Mouse (Mus musculus): ENCODE measurements around the gene Mast4. TPM values are rescaled to one million over a fixed set of nuclear protein-coding genes. Genes with fewer than 3 reads are reported as not detected.

Mast4 gene
- polyA plus RNA-seq, 1 experiment from 2014 or later = 45.4 TPM

GRCm38 (mm10) chr13:103341031-103341430, 6.7 kb upstream of the Mast4 start:
- H3K9me3 ChIP-seq (replicated peaks; ENCODE audit: control insufficient read depth, low read length) = no peaks in the 10 kb centered on the region
- H3K36me3 ChIP-seq (ENCODE audit: control insufficient read depth, insufficient read depth, low read length) = no peaks in the 10 kb centered on the region
- 75% methylated on average over 4 of the region's 4 CpGs for WGBS (ENCODE audit: insufficient replicate concordance)
- no peak overlapping the region for H3K9ac ChIP-seq (ENCODE audit: low read depth, low read length)
- ATAC-seq (replicated peaks; ENCODE audit: insufficient number of reproducible peaks, low FRiP score, low TSS enrichment) = no peak
- no peaks in the 10 kb centered on the region for H3K27me3 ChIP-seq (ENCODE audit: control insufficient read depth, insufficient read depth, low read length)
- H3K4me1 ChIP-seq (ENCODE audit: control insufficient read depth, insufficient read depth, low read length) = no peaks in the 10 kb centered on the region
- no peak overlapping the region for H3K4me2 ChIP-seq
- no peak overlapping the region for H3K4me3 ChIP-seq (ENCODE audit: low read depth, low read length)
- no peak overlapping the region for H3K27ac ChIP-seq (ENCODE audit: low read depth, low read length)

- WGBS (ENCODE audit: insufficient replicate concordance) = 72% methylated on average over 2 of the region's 2 CpGs
- Histone ChIP-seq H3K4me2 (no peak overlapping the region), H3K9ac (ENCODE audit: low read depth, low read length) (no peak overlapping the region), H3K4me3 (ENCODE audit: low read depth, low read length) (no peak overlapping the region), H3K27me3 (ENCODE audit: control insufficient read depth, insufficient read depth, low read length) (peaks cover 2% of the 10 kb centered on the region), H3K4me1 (ENCODE audit: control insufficient read depth, insufficient read depth, low read length) (peaks cover 5% of the 10 kb centered on the region), H3K9me3 (replicated peaks; ENCODE audit: control insufficient read depth, low read length) (no peaks in the 10 kb centered on the region), H3K27ac (ENCODE audit: low read depth, low read length) (no peak overlapping the region), H3K36me3 (ENCODE audit: control insufficient read depth, insufficient read depth, low read length) (no peaks in the 10 kb centered on the region)
- no peak for ATAC-seq (replicated peaks; ENCODE audit: insufficient number of reproducible peaks, low FRiP score, low TSS enrichment)
Observed at GRCm38 (mm10) chr13:103338616-103339015, 4.3 kb upstream of the Mast4 start.

- H3K36me3 ChIP-seq (ENCODE audit: control insufficient read depth, insufficient read depth, low read length) = no peaks in the 10 kb centered on the region
- no peak overlapping the region for H3K4me3 ChIP-seq (ENCODE audit: low read depth, low read length)
- no peak overlapping the region for H3K4me2 ChIP-seq
- peaks cover 13% of the 10 kb centered on the region for H3K4me1 ChIP-seq (ENCODE audit: control insufficient read depth, insufficient read depth, low read length)
- peaks cover 15% of the 10 kb centered on the region for H3K27me3 ChIP-seq (ENCODE audit: control insufficient read depth, insufficient read depth, low read length)
- H3K27ac ChIP-seq (ENCODE audit: low read depth, low read length) = no peak overlapping the region
- WGBS (ENCODE audit: insufficient replicate concordance) = 39% methylated on average over 5 of the region's 5 CpGs
- ATAC-seq (replicated peaks; ENCODE audit: insufficient number of reproducible peaks, low FRiP score, low TSS enrichment) = no peak
- H3K9me3 ChIP-seq (replicated peaks; ENCODE audit: control insufficient read depth, low read length) = no peaks in the 10 kb centered on the region
- no peak overlapping the region for H3K9ac ChIP-seq (ENCODE audit: low read depth, low read length)
Observed at GRCm38 (mm10) chr13:103336237-103336636, 1.9 kb upstream of the Mast4 start.

- H3K27me3 ChIP-seq (ENCODE audit: control insufficient read depth, insufficient read depth, low read length) = peaks cover 15% of the 10 kb centered on the region
Observed at GRCm38 (mm10) chr13:103334723-103335458, 594 bp upstream of the Mast4 start.

GRCm38 (mm10) chr13:103333601-103334391, 501 bp downstream of the Mast4 start:
- no peak overlapping the region for H3K27ac ChIP-seq (ENCODE audit: low read depth, low read length)
- WGBS (ENCODE audit: insufficient replicate concordance) = under 1% methylated on average over 68 of the region's 74 CpGs
- H3K36me3 ChIP-seq (ENCODE audit: control insufficient read depth, insufficient read depth, low read length) = no peaks in the 10 kb centered on the region
- peak overlapping the region; percentile 76 for H3K4me3 ChIP-seq (ENCODE audit: low read depth, low read length)
- H3K9me3 ChIP-seq (replicated peaks; ENCODE audit: control insufficient read depth, low read length) = no peaks in the 10 kb centered on the region
- ATAC-seq (replicated peaks; ENCODE audit: insufficient number of reproducible peaks, low FRiP score, low TSS enrichment) = peak; percentile 58; the same call in 1 of the 2 replicates
- peak overlapping the region; percentile 98 for H3K4me2 ChIP-seq
- peaks cover 15% of the 10 kb centered on the region for H3K27me3 ChIP-seq (ENCODE audit: control insufficient read depth, insufficient read depth, low read length)
- peak overlapping the region; percentile 73 for H3K9ac ChIP-seq (ENCODE audit: low read depth, low read length)
- H3K4me1 ChIP-seq (ENCODE audit: control insufficient read depth, insufficient read depth, low read length) = peaks cover 13% of the 10 kb centered on the region

More at GRCm38 (mm10) chr13:103334723-103335458, 594 bp upstream of the Mast4 start:
- peak overlapping the region; percentile 73 for H3K9ac ChIP-seq (ENCODE audit: low read depth, low read length)
- no peaks in the 10 kb centered on the region for H3K9me3 ChIP-seq (replicated peaks; ENCODE audit: control insufficient read depth, low read length)
- no peaks in the 10 kb centered on the region for H3K36me3 ChIP-seq (ENCODE audit: control insufficient read depth, insufficient read depth, low read length)
- peak overlapping the region; percentile 98 for H3K4me2 ChIP-seq
- H3K27ac ChIP-seq (ENCODE audit: low read depth, low read length) = no peak overlapping the region
- no peak for ATAC-seq (replicated peaks; ENCODE audit: insufficient number of reproducible peaks, low FRiP score, low TSS enrichment)
- peaks cover 13% of the 10 kb centered on the region for H3K4me1 ChIP-seq (ENCODE audit: control insufficient read depth, insufficient read depth, low read length)
- H3K4me3 ChIP-seq (ENCODE audit: low read depth, low read length) = peak overlapping the region; percentile 76
- WGBS (ENCODE audit: insufficient replicate concordance) = under 1% methylated on average over 32 of the region's 32 CpGs

GRCm38 (mm10) chr13:103333153-103333552, 1.1 kb downstream of the Mast4 start:
- no peak overlapping the region for H3K9ac ChIP-seq (ENCODE audit: low read depth, low read length)
- H3K9me3 ChIP-seq (replicated peaks; ENCODE audit: control insufficient read depth, low read length) = no peaks in the 10 kb centered on the region
- WGBS (ENCODE audit: insufficient replicate concordance) = 1% methylated on average over 17 of the region's 17 CpGs
- no peak for ATAC-seq (replicated peaks; ENCODE audit: insufficient number of reproducible peaks, low FRiP score, low TSS enrichment)
- H3K27ac ChIP-seq (ENCODE audit: low read depth, low read length) = no peak overlapping the region
- peaks cover 15% of the 10 kb centered on the region for H3K27me3 ChIP-seq (ENCODE audit: control insufficient read depth, insufficient read depth, low read length)
- H3K4me3 ChIP-seq (ENCODE audit: low read depth, low read length) = peak overlapping the region; percentile 76
- H3K36me3 ChIP-seq (ENCODE audit: control insufficient read depth, insufficient read depth, low read length) = no peaks in the 10 kb centered on the region
- peak overlapping the region; percentile 98 for H3K4me2 ChIP-seq
- peaks cover 13% of the 10 kb centered on the region for H3K4me1 ChIP-seq (ENCODE audit: control insufficient read depth, insufficient read depth, low read length)

- Histone ChIP-seq H3K9ac (ENCODE audit: low read depth, low read length) (no peak overlapping the region), H3K4me1 (ENCODE audit: control insufficient read depth, insufficient read depth, low read length) (peaks cover 13% of the 10 kb centered on the region), H3K9me3 (replicated peaks; ENCODE audit: control insufficient read depth, low read length) (no peaks in the 10 kb centered on the region), H3K36me3 (ENCODE audit: control insufficient read depth, insufficient read depth, low read length) (no peaks in the 10 kb centered on the region), H3K4me3 (ENCODE audit: low read depth, low read length) (peak overlapping the region; percentile 76), H3K27ac (ENCODE audit: low read depth, low read length) (no peak overlapping the region), H3K27me3 (ENCODE audit: control insufficient read depth, insufficient read depth, low read length) (peaks cover 15% of the 10 kb centered on the region), H3K4me2 (peak overlapping the region; percentile 98)
- ATAC-seq (replicated peaks; ENCODE audit: insufficient number of reproducible peaks, low FRiP score, low TSS enrichment) = no peak
- WGBS (ENCODE audit: insufficient replicate concordance) = 8% methylated on average over 9 of the region's 9 CpGs
Observed at GRCm38 (mm10) chr13:103332731-103333130, 1.6 kb downstream of the Mast4 start.

- no peak overlapping the region for H3K9ac ChIP-seq (ENCODE audit: low read depth, low read length)
- H3K4me2 ChIP-seq = no peak overlapping the region
- peaks cover 15% of the 10 kb centered on the region for H3K27me3 ChIP-seq (ENCODE audit: control insufficient read depth, insufficient read depth, low read length)
- no peak for ATAC-seq (replicated peaks; ENCODE audit: insufficient number of reproducible peaks, low FRiP score, low TSS enrichment)
- peaks cover 13% of the 10 kb centered on the region for H3K4me1 ChIP-seq (ENCODE audit: control insufficient read depth, insufficient read depth, low read length)
- no peak overlapping the region for H3K27ac ChIP-seq (ENCODE audit: low read depth, low read length)
- no peaks in the 10 kb centered on the region for H3K36me3 ChIP-seq (ENCODE audit: control insufficient read depth, insufficient read depth, low read length)
- no peak overlapping the region for H3K4me3 ChIP-seq (ENCODE audit: low read depth, low read length)
- H3K9me3 ChIP-seq (replicated peaks; ENCODE audit: control insufficient read depth, low read length) = no peaks in the 10 kb centered on the region
- 54% methylated on average over 7 of the region's 7 CpGs for WGBS (ENCODE audit: insufficient replicate concordance)
Observed at GRCm38 (mm10) chr13:103331096-103331495, 3.2 kb downstream of the Mast4 start.
